Mouse (Mus musculus) frontal cortex, adult 2 months (tissue): ENCODE measurements around the gene 2210407C18Rik. TPM values are rescaled to one million over a fixed set of nuclear protein-coding genes. Genes with fewer than 3 reads are reported as not detected.

ENCODE experiments used
- DNase-seq, 2 experiments: peaks; one replicate each; pipeline ENCODE4 v3.0.0; 2022; ENCODE audit warnings: low spot score in 1 of 2; ENCODE audit errors: extremely low spot score in 1 of 2
- polyA plus RNA-seq: library from polyadenylated mRNA; depleted of rRNA; stranded (reverse); fragments of >200 nt; gene quantifications from 2 replicates; pipeline ENCODE4 v1.2.3, GENCODE M21; 2012; rRNA removed

2210407C18Rik gene
- not detected in 2 replicates for polyA plus RNA-seq

DNA sequence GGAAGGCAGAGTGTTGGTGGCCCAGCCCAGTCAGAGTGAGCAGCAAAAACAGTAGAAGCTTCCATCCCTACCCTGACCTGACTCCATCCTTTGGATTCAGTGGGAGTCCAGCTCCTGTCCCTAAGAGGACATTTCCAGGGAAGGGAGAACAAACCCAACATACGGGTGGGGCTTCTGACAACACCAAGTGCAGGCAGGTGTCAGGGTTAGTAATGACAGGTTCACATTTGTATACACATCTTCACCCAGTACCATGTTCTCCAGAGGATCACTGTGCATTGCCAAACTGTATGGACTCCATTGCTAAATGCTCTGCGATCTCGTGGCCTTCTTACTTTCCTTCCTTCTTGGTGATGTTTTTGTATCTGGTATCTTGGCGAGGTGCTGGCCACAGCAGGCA lies at the start of gene 2210407C18Rik:
2210407C18Rik (minus strand) TSS at position 101 of the 400 bp plus-strand sequence.
- no peak for DNase-seq

DNA sequence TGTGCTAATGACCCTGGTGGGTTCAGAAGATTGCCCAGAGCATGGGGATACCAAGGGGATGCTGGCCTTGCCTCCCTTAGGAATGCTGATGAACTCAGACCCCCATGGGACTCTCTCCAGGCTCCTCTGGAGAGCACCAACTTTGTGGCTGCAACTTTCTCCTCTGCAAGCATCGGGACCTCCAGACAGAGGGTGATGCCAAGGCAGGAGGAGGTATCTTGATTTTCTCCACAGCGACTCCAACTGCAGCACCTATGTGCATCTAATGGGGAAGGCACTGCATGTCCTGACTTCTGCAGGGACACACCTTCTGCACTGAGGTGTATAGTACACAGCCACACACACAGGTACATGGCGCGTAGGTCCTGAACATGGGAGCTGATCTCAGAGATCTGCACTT lies 42.7 kb upstream of the 2210407C18Rik start, which contains the start of gene Olfr322:
Olfr322 (plus strand) TSS at position 187 of the 400 bp plus-strand sequence.
- DNase-seq = no peak

- no peak for DNase-seq
These were observed 39.3 kb upstream of the 2210407C18Rik start for GRCm38 (mm10) chr11:58655151-58655550.

DNA sequence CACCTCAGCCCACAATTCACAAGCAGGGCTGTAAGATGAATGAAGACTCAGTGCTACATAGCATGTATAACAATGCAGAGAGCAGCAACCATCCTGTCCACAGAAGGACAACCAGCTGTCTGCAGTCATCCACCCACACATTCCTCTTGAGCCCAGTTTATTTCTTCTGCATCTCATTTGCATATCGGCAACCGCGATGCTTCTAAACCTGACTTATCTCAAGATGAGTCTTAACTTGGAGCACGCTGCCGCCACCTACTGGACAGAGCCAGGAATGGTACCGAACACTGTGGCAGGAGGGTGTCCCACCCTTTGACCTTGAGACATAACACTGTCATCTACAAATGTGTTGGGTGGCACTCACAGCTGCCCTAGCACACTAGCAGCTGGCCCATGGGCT lies 27.5 kb upstream of the 2210407C18Rik start:
- DNase-seq = peak; percentile 7 to 40

GRCm38 (mm10) chr11:58641638-58642358 lies 25.9 kb upstream of the 2210407C18Rik start:
- DNase-seq = no peak

GRCm38 (mm10) chr11:58641057-58641456 lies 25.2 kb upstream of the 2210407C18Rik start:
- DNase-seq = no peak

- no peak for DNase-seq
These were observed 24.5 kb upstream of the 2210407C18Rik start, which contains the start of gene Trim58 for GRCm38 (mm10) chr11:58640272-58640867. Trim58 (plus strand) TSS chr11:58640465.

DNA sequence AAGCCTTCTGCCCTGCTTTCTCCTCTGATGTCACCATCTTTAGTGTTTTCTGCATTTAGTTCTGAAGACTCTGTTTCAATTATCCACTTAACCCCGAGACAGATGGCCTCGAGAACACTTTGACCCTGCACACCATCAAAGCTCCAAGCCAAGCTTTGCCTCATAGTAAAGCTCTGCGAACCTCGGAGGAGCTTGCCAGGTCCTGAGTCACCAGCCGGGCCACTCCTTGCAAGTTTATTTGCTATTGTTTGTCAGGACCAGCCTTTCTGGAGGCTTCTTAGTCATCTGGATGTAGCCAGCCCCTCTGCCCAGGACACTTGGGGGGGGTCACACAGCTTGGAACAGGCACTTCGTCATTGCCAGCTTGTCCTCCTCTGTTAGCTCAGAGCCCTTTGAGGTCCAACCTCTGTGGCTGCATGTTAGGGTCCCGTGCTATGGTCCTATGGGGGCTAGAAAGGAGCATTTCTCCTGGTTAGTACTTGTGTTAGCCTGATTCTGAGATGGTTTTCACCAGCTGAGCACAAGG lies 22.4 kb upstream of the 2210407C18Rik start:
- DNase-seq = no peak

- peak in 1 of 2 experiments; percentile 62 for DNase-seq
These were observed 20.6 kb upstream of the 2210407C18Rik start for GRCm38 (mm10) chr11:58636376-58636977.

DNA sequence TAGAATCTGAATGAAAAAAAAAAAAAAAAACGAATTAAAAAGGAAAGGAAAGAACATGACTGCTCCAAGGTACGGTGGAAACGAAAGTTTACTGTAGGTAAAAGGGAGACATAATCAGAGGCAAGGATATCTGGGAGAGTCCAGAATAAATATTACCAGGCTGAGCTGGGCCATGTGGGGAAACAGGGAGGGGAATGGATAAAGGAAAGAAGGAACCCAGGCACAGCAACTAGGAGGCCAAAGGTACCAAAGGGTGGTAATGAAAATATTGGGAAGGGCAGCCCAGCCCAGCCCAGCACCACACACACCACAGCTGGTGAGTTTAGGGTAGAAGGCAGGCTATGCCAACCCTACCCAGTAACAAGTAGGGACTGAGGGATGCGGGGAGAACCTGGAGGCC lies 19.0 kb upstream of the 2210407C18Rik start:
- no peak for DNase-seq

GRCm38 (mm10) chr11:58630401-58630800 lies 14.5 kb upstream of the 2210407C18Rik start, which contains the start of gene Olfr323:
Olfr323 (minus strand) TSS chr11:58630501.
- DNase-seq = no peak

GRCm38 (mm10) chr11:58626146-58626545 lies 10.3 kb upstream of the 2210407C18Rik start:
- no peak for DNase-seq

GRCm38 (mm10) chr11:58618793-58619192 lies 2.9 kb upstream of the 2210407C18Rik start:
- peak in 1 of 2 experiments; percentile 12 for DNase-seq

DNA sequence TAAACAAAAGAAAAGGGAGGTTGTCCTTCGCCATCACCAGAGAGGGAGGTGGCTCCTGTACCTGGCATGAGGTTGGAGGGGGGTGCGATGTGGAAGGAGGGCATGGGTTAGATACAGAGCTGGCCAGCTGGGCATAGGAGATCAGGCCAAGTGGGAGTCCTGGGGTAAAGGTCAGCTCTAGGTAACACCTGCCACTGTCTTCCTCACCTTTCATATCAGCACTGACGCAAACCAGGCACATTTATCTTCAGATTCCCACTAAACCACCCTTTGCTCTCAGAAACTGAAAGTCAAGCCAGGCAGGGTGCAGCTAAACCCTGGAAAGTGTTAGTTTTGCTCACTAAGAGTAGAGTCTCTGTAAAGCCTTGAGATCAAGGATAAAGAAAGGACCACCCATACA lies 2.5 kb upstream of the 2210407C18Rik start:
- no peak for DNase-seq

GRCm38 (mm10) chr11:58614526-58614925 lies 1.3 kb downstream of the 2210407C18Rik start:
- no peak for DNase-seq

DNA sequence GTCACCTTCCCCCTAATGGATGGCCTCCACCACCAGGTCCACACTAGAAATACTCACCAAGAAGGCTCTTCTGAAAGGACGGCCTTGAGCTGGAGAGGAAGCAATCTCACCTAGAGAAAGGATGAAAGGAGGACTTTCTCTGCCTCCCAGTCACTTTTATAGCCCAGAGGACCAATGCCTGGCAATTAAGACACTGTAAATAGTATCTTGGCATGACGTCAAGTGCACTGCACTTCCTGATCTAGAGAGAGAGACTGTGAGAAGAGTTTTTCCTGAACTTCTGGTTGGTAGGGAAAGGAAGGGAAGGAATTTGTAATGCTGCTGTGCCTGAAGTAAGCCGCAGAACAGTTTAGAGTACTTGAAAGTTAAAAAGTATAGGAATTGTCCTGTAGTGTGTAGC lies 2.5 kb downstream of the 2210407C18Rik start:
- DNase-seq = no peak

- DNase-seq = no peak
These were observed 8.8 kb downstream of the 2210407C18Rik start for GRCm38 (mm10) chr11:58607030-58607429.

DNA sequence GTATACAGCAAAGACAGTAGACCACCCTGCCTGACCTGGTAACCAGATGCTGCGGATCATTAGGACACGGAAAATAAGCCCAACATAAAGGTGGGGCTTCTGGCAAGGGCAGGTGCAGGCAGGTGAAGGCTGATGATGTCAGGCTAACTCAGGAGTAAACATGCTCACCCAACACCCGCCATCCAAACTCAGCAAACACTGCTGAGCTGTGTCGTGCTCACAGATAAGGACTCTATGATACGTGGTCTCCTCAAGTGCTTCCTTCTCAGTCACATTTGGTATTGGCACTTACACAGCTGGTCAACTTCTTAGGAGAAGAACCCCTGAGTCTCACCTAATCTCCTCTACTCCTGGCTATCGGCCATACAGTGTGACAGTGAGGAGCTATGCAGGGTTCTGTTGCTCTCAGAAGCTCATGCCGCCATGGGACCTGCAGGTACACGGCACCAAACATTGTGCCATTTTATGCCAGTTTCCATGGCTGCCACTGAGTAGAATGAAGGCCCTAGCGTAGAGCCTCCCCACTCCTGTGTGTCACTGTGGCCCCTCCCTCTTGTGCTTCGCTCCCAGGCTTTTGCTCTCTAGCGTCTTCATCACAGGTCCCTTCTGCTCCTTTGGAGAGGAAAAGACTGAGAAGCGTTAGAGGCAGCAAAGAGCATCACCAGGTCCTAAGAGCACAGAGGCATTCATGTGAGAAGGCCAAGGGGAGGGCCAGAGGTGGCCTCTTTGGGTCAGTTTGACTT lies 9.5 kb downstream of the 2210407C18Rik start:
- no peak for DNase-seq

DNA sequence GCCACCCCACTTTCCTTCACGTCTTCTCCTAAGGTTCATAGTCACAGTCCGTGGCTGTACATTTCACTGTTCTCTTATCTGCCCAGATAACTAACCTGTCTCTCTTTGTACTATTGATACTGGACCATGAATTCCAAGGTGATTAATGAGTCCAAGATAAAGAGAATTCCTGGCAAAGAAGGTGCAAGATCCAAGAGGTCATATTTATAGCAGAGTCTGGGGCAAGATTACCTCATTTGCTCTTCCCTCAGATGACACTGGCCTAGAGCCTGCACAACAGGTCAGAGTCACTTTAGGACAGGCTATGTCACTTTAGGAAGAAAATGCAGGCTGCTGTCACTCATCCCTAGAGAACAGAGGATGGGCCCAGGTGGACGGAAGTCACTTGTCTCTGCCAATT lies 10.6 kb downstream of the 2210407C18Rik start:
- no peak for DNase-seq

DNA sequence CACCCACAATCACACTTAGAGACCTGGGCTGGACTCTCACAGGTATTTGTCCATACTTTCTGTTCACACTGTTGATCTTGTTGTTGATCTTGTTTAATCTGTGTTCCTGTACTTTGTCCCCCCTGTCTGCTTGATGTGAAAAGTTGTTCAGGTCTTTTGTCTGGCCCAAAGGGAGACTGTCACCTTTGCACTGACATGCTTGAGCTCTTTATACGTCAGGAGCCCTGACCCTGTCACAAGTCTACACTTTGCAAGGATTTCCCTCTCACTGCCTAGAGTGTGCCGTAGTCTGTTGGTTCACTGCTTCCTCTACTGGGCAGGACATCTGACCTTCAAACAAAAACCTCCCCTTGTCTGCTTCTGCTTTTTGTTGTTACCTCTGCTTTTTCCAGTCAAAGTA lies 11.2 kb downstream of the 2210407C18Rik start:
- no peak for DNase-seq
